Mouse (Mus musculus): ENCODE results near the gene Fam102a. TPM values are rescaled to one million over a fixed set of nuclear protein-coding genes. Genes with fewer than 3 reads are reported as not detected.

Fam102a gene
- total and polyA plus RNA-seq, 3 experiments: 1.3 to 7.8 (median 3.8) TPM

GRCm38 (mm10) chr2:32512592-32512991 lies 22.5 kb upstream of the Fam102a start:
- H3K36me3 ChIP-seq (replicated peaks in 1 of 2; ENCODE audit: control insufficient read depth in 1 of 2, insufficient read depth in 1 of 2, low read length in 1 of 2): no peaks in the 10 kb centered on the region
- in situ Hi-C loops (cut with MboI; ENCODE audit: low pct_ligation_motif_present, low pct_unique_long_range_greater_than_20kb, low sequenced_read_pairs) (no loop called here), dilution Hi-C loops (cut with MboI; ENCODE audit: extremely low pct_ligation_motif_present, extremely low pct_unique_long_range_greater_than_20kb, low sequenced_read_pairs) (no loop called here)
- no peaks in the 10 kb centered on the region for H3K79me2 ChIP-seq (replicated peaks; ENCODE audit: control insufficient read depth, extremely low read depth, insufficient read depth, poor library complexity, severe bottlenecking)
- H3K27me3 ChIP-seq (replicated peaks): no peaks in the 10 kb centered on the region
- H3K4me1 ChIP-seq (ENCODE audit: control insufficient read depth in 1 of 2, insufficient read depth in 2 of 2): peaks cover 0 to 5% of the 10 kb centered on the region in 2 experiments; a peak in 2 of 4 replicates
- no peaks in the 10 kb centered on the region for H3K9me3 ChIP-seq (replicated peaks; ENCODE audit: low read length)
- no peak for DNase-seq (ENCODE audit: extremely low read depth)
- TF ChIP-seq POLR2A (IDR thresholded peaks at IDR 0.05; ENCODE audit: low read depth, low read length) (no peak), TBP (conservative IDR thresholded peaks at IDR 0.05; ENCODE audit: low read depth, low read length) (no peak), JUN (IDR thresholded peaks at IDR 0.05; ENCODE audit: insufficient read depth, low read depth, low read length) (no peak), ZKSCAN1 (IDR thresholded peaks at IDR 0.05; ENCODE audit: borderline replicate concordance, low read depth, low read length) (no peak), CHD2 (IDR thresholded peaks at IDR 0.05; ENCODE audit: low read length) (no peak)
- H3K4me3 ChIP-seq (replicated peaks in 1 of 3; ENCODE audit: low read depth in 2 of 3, low read length in 2 of 3, poor library complexity in 1 of 3): no peak overlapping the region
- no peak overlapping the region for H3K4me2 ChIP-seq (ENCODE audit: insufficient read depth, low read depth, poor library complexity, severe bottlenecking)
- H3K9ac ChIP-seq (ENCODE audit: insufficient read depth, low read depth): no peak overlapping the region
- H3K27ac ChIP-seq (ENCODE audit: insufficient read depth, low read depth): no peak overlapping the region

DNA sequence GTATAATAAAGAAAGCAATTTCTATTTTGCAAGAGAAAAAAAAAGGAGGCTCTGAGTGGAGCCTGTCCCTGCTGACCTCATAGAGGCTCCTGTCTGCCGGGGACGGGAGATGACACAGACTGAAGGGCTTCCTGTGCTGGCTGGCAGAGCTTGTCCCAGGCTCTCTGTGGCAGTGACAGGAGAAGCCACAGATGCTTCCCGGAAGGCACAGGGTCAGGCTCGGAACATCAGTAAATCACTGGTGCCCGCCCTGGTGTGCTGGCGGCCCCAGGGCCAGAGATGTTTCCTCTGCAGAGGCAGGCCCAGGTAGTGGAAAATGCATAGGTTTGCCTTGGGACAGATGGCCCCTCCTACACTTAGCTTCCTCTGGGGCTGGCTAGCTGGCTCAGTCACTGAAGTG lies 20.8 kb upstream of the Fam102a start:
- no peaks in the 10 kb centered on the region for H3K9me3 ChIP-seq (replicated peaks; ENCODE audit: low read length)
- peaks cover 0 to 2% of the 10 kb centered on the region in 2 experiments; a peak in 2 of 4 replicates for H3K4me1 ChIP-seq (ENCODE audit: control insufficient read depth in 1 of 2, insufficient read depth in 2 of 2)
- no peak for TF ChIP-seq ZNF384 (IDR thresholded peaks at IDR 0.05; ENCODE audit: low read depth, low read length)
- no peak for TF ChIP-seq PAX5 (IDR thresholded peaks at IDR 0.05; ENCODE audit: low read length)
- TF ChIP-seq ZMIZ1 (IDR thresholded peaks at IDR 0.05; ENCODE audit: low read depth, low read length): no peak
- no peak for TF ChIP-seq UBTF (IDR thresholded peaks at IDR 0.05; ENCODE audit: low read depth, low read length)
- TF ChIP-seq JUN (IDR thresholded peaks at IDR 0.05; ENCODE audit: insufficient read depth, low read depth, low read length): no peak
- no peak for TF ChIP-seq JUND (conservative IDR thresholded peaks at IDR 0.05; ENCODE audit: low read depth, low read length)
- no peak for TF ChIP-seq SMC3 (IDR thresholded peaks at IDR 0.05; ENCODE audit: low read depth, low read length)
- no peak for TF ChIP-seq CHD1 (IDR thresholded peaks at IDR 0.05; ENCODE audit: low read depth, low read length)
- TF ChIP-seq POLR2AphosphoS2 (IDR thresholded peaks at IDR 0.05; ENCODE audit: low read depth, low read length): no peak
- no peak for TF ChIP-seq NRF1 (IDR thresholded peaks at IDR 0.05; ENCODE audit: low read depth, low read length)
- H3K27me3 ChIP-seq (replicated peaks): no peaks in the 10 kb centered on the region
- in situ Hi-C loops (cut with MboI; ENCODE audit: low pct_ligation_motif_present, low pct_unique_long_range_greater_than_20kb, low sequenced_read_pairs): no loop called here
- no peaks in the 10 kb centered on the region for H3K79me2 ChIP-seq (replicated peaks; ENCODE audit: control insufficient read depth, extremely low read depth, insufficient read depth, poor library complexity, severe bottlenecking)
- DNase-seq (ENCODE audit: extremely low read depth): no peak
- no peak overlapping the region for H3K4me3 ChIP-seq (replicated peaks in 1 of 3; ENCODE audit: low read depth in 2 of 3, low read length in 2 of 3, poor library complexity in 1 of 3)
- no peak overlapping the region for H3K4me2 ChIP-seq (ENCODE audit: insufficient read depth, low read depth, poor library complexity, severe bottlenecking)
- no peaks in the 10 kb centered on the region for H3K36me3 ChIP-seq (replicated peaks in 1 of 2; ENCODE audit: control insufficient read depth in 1 of 2, insufficient read depth in 1 of 2, low read length in 1 of 2)
- H3K27ac ChIP-seq (ENCODE audit: insufficient read depth, low read depth): no peak overlapping the region
- dilution Hi-C loops (cut with MboI; ENCODE audit: extremely low pct_ligation_motif_present, extremely low pct_unique_long_range_greater_than_20kb, low sequenced_read_pairs): no loop called here
- no peak overlapping the region for H3K9ac ChIP-seq (ENCODE audit: insufficient read depth, low read depth)

All from CH12.LX (cell line).